Mouse (Mus musculus) small intestine, adult 2 months (tissue): ENCODE data around the gene Slc9a9. TPM values are rescaled to one million over a fixed set of nuclear protein-coding genes. Genes with fewer than 3 reads are reported as not detected.

ENCODE experiments used
- H3K27ac ChIP-seq: fragments of 200-500 bp; 2 replicates; pipeline ENCODE4 v1.5.1; 2012; ENCODE audit warnings: low read depth, low read length, control low read depth, inconsistent platforms; ENCODE audit not compliant: insufficient read depth
- H3K27me3 ChIP-seq: fragments of 200-500 bp; 2 replicates; pipeline ENCODE4 v1.6.1; 2012; ENCODE audit warnings: mild to moderate bottlenecking, moderate library complexity, low read length, inconsistent platforms; ENCODE audit not compliant: control insufficient read depth, insufficient read depth
- H3K36me3 ChIP-seq: fragments of 200-500 bp; 2 replicates; pipeline ENCODE4 v1.6.1; 2012; ENCODE audit warnings: mild to moderate bottlenecking, low read length, control low read depth, inconsistent platforms; ENCODE audit not compliant: control insufficient read depth, insufficient read depth
- H3K4me1 ChIP-seq: fragments of 200-500 bp; 2 replicates; pipeline ENCODE4 v1.6.1; 2012; ENCODE audit warnings: low read length, inconsistent platforms, mixed read lengths; ENCODE audit not compliant: control insufficient read depth, insufficient read depth, insufficient read length
- H3K4me3 ChIP-seq: fragments of 200-500 bp; 2 replicates; pipeline ENCODE4 v1.5.1; 2012; ENCODE audit warnings: low read depth, mild to moderate bottlenecking, control low read depth, inconsistent platforms, low read length, moderate library complexity
- CTCF ChIP-seq: fragments of 200-500 bp; IDR thresholded peaks from 2 replicates; pipeline ENCODE4 v1.5.1; 2012; ENCODE audit warnings: low read depth, mild to moderate bottlenecking, control low read depth, inconsistent platforms, low read length, moderate library complexity, mixed read lengths; ENCODE audit not compliant: insufficient replicate concordance, insufficient read length; ENCODE audit errors: extremely low read depth
- POLR2A ChIP-seq: fragments of 200-500 bp; IDR thresholded peaks from 2 replicates; pipeline ENCODE4 v1.6.1; 2012; ENCODE audit warnings: low read depth, mild to moderate bottlenecking, control low read depth, inconsistent platforms, low read length, moderate library complexity
- WGBS: fragments of 180-500 bp; shearing (Covaris S2); methylation state at CpG from one replicate; pipeline ENCODE4 v1.1.7; 2018; 5-methylcytosine and 5-hydroxymethylcytosine counted together
- polyA plus RNA-seq: library from polyadenylated mRNA; depleted of rRNA; stranded (reverse); fragments of >200 nt; gene quantifications from 2 replicates; pipeline ENCODE4 v1.2.3, GENCODE M21; 2012

Slc9a9 gene
- polyA plus RNA-seq, 1 experiment, result 1.3 TPM

DNA sequence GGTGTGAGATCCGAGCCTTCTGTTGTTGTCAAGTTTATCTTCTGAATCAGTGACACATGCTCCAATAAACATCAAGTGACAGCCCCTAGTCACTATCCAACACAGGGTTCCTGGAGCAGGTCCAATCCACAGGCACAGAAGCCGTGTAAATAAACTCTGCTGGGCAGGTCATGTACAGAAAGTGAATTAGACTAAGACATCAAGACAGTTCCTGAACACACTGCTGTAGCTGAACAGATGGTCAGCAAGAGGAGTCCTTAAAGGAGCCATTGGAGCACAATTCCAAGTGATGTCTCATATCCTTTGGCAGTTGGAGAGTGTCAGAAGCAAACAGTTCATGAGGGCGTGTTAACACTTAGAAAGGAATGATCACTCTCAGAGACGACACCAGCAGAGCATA, 103.6 kb downstream of the Slc9a9 start:
- 59% methylated on average over 4 of the region's 4 CpGs for WGBS

DNA sequence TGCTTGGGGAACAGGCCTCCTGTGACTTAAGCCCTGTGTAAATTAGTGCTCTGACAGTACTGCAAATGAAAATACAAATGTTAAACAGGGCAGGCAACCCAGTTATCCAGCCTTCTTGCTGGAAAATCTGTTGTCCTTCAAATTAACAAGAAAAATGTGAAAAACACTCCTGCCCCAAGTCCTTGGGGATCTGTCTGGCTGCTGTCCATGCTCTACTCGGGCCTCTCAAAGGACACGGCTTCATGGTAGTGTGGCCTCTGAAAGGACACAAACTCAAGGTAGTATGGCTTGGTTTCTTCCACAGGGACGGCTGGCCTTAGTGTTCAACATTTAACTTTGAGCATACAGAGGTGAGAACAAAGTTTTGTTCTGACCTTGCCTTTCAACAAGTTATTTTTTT, 118.6 kb downstream of the Slc9a9 start:
- H3K36me3 ChIP-seq, result no peaks in the 10 kb centered on the region
- H3K27ac ChIP-seq, result no peak overlapping the region
- no peaks in the 10 kb centered on the region for H3K4me1 ChIP-seq
- no peaks in the 10 kb centered on the region for H3K27me3 ChIP-seq
- WGBS, result 74% methylated on average over 3 of the region's 3 CpGs
- TF ChIP-seq CTCF (no peak), POLR2A (no peak)
- no peak overlapping the region for H3K4me3 ChIP-seq

More for the DNA sequence above, 103.6 kb downstream of the Slc9a9 start:
- H3K36me3 ChIP-seq, result no peaks in the 10 kb centered on the region
- H3K27me3 ChIP-seq, result no peaks in the 10 kb centered on the region
- H3K27ac ChIP-seq, result no peak overlapping the region
- H3K4me1 ChIP-seq, result no peaks in the 10 kb centered on the region
- no peak overlapping the region for H3K4me3 ChIP-seq
- no peak for TF ChIP-seq POLR2A
- no peak for TF ChIP-seq CTCF

DNA sequence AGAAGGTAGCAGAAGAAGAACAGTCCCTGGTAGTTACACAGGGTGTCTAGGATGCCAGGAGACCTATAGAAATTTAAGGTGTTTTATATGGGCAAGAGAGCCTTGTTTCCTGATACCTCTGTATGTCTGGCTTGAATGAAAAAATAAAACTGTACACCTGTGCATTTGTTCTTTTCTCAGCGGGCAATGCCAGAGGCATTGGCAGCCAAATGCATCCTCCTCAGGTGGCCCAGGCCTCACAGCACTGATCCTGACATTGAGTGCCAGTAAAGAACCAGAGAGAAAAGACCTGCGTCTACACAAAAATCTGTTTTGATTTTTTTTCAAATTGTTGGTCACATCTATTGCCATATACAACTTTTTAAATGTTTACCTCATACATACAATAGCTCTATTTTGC, 121.3 kb downstream of the Slc9a9 start:
- TF ChIP-seq POLR2A (no peak), CTCF (no peak)
- Histone ChIP-seq H3K27me3 (no peaks in the 10 kb centered on the region), H3K36me3 (no peaks in the 10 kb centered on the region), H3K4me3 (no peak overlapping the region), H3K27ac (no peak overlapping the region), H3K4me1 (no peaks in the 10 kb centered on the region)
- WGBS, result 89% methylated on average over 2 of the region's 2 CpGs

- Histone ChIP-seq H3K27me3 (no peaks in the 10 kb centered on the region), H3K36me3 (no peaks in the 10 kb centered on the region), H3K4me3 (no peak overlapping the region), H3K4me1 (no peaks in the 10 kb centered on the region), H3K27ac (no peak overlapping the region)
- no peak for TF ChIP-seq POLR2A
- TF ChIP-seq CTCF, result no peak
Observed at GRCm38 (mm10) chr9:94803073-94803472, 133.4 kb downstream of the Slc9a9 start.

DNA sequence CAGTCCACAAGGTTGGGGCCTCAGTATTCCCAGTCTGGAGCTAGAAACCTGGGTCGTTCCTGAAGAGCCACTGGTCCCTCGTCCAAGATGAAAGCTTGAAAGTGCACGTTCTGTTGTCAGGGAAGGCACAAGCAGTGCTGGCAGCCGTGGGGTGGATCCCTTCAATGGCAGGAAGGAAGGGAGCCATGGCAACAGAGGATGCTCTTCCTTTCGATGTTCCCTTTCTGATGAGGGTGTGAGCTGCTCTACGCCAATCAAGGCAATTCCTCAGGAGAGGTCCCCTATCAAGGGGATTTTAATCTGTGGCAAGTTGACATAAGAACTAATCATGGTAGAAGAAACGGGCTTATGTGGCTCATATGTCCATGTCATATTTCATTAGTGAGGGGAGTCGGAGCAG, 135.8 kb downstream of the Slc9a9 start:
- H3K27me3 ChIP-seq, result no peaks in the 10 kb centered on the region
- TF ChIP-seq POLR2A (no peak), CTCF (no peak)
- WGBS, result 67% methylated on average over 8 of the region's 8 CpGs
- H3K4me3 ChIP-seq, result no peak overlapping the region
- H3K27ac ChIP-seq, result no peak overlapping the region
- H3K4me1 ChIP-seq, result no peaks in the 10 kb centered on the region
- no peaks in the 10 kb centered on the region for H3K36me3 ChIP-seq

GRCm38 (mm10) chr9:94815518-94815917, 145.8 kb downstream of the Slc9a9 start:
- no peaks in the 10 kb centered on the region for H3K4me1 ChIP-seq
- H3K36me3 ChIP-seq, result no peaks in the 10 kb centered on the region
- TF ChIP-seq CTCF (no peak), POLR2A (no peak)
- WGBS, result 49% methylated on average over 5 of the region's 5 CpGs
- H3K27ac ChIP-seq, result no peak overlapping the region
- H3K27me3 ChIP-seq, result no peaks in the 10 kb centered on the region
- H3K4me3 ChIP-seq, result no peak overlapping the region

DNA sequence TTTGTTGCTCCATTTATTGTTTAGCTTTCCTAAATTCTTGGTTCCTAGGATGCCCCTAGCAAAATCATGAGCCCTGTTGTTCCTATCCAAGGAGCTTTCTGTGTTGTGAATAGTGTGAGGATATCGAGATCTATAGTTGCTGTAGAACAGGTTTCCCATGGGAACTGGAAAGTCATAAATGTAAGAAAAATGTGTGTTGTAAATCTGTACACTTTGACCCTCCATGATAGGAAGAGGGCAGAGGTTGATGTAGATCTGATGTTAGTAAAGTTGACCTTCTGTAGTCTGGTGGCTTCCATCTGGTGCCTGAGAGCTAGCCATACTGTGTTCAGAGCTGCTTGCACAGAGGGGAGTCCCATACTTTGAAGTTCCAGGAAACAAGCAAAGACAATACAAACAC, 151.6 kb downstream of the Slc9a9 start:
- Histone ChIP-seq H3K27me3 (no peaks in the 10 kb centered on the region), H3K36me3 (no peaks in the 10 kb centered on the region), H3K27ac (no peak overlapping the region), H3K4me1 (no peaks in the 10 kb centered on the region), H3K4me3 (no peak overlapping the region)
- 29% methylated on average over 1 of the region's 1 CpGs for WGBS
- TF ChIP-seq CTCF (no peak), POLR2A (no peak)

DNA sequence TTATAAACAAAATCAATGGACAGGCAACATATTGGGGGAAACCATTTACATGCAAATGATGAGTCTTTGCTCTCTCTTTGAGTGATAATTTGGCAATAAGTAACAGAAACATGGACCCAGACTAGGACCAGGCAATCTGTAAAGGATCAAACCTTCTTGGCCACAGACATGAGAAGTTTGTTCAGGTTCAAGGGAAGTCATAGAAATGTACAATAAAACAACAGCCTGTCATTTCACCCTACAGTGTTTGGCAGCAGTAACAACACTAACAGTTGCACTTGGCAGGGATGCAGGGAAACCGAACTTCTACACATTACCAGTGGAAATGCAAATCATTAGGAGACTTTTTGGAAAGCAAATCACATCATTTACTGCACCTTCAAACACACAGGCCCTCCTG, 164.1 kb downstream of the Slc9a9 start:
- no peak for TF ChIP-seq POLR2A
- TF ChIP-seq CTCF, result no peak
- Histone ChIP-seq H3K4me3 (no peak overlapping the region), H3K4me1 (no peaks in the 10 kb centered on the region), H3K27ac (no peak overlapping the region), H3K36me3 (no peaks in the 10 kb centered on the region), H3K27me3 (no peaks in the 10 kb centered on the region)
- WGBS, result 73% methylated on average over 1 of the region's 1 CpGs
